Mouse (Mus musculus): ENCODE data around the gene Numa1.

GRCm38 (mm10) chr7:101952098-101952497 is 18.2 kb downstream of the Numa1 start:
- TF ChIP-seq EP300 (optimal IDR thresholded peaks at IDR 0.05) (no peak), CTCF (IDR thresholded peaks at IDR 0.05; ENCODE audit: low read depth) (no peak)

All from stomach, postnatal 0 days (tissue).